Mouse (Mus musculus) intestine, embryonic 14.5 days (tissue): ENCODE data around the gene Ptprd. TPM values are rescaled to one million over a fixed set of nuclear protein-coding genes. Genes with fewer than 3 reads are reported as not detected.
A peak's percentile ranks its signal among the peaks of the same experiment; 100 is the strongest.

Experiments used
- ATAC-seq: fragments of 200-750 bp; cut with Nextera tagmentation; replicated peaks from 2 replicates; pipeline ENCODE4 v1.8.0; 2017; ENCODE audit warnings: low read depth, moderate number of reproducible peaks, moderate TSS enrichment, moderate library complexity; ENCODE audit not compliant: low FRiP score, low TSS enrichment
- DNase-seq: peaks from one replicate; pipeline ENCODE4 v3.0.0-alpha.2; 2018; ENCODE audit warnings: low spot score
- H3K27ac ChIP-seq: fragments of 300-500 bp; sonication (generic); 2 replicates; pipeline ENCODE4 v1.5.1; 2014; ENCODE audit warnings: low read depth, mild to moderate bottlenecking, control low read depth
- H3K27me3 ChIP-seq: fragments of 300-500 bp; sonication (generic); replicated peaks from 2 replicates; pipeline ENCODE4 v1.6.1; 2014; ENCODE audit warnings: low read length, control low read depth; ENCODE audit not compliant: control insufficient read depth, insufficient read depth
- H3K36me3 ChIP-seq: fragments of 300-500 bp; sonication (generic); 2 replicates; pipeline ENCODE4 v1.6.1; 2014; ENCODE audit warnings: low read length, control low read depth; ENCODE audit not compliant: control insufficient read depth, insufficient read depth
- H3K4me1 ChIP-seq: fragments of 300-500 bp; sonication (generic); replicated peaks from 2 replicates; pipeline ENCODE4 v1.6.1; 2014; ENCODE audit warnings: low read length, control low read depth, mixed read lengths; ENCODE audit not compliant: control insufficient read depth, insufficient read depth
- H3K4me2 ChIP-seq: fragments of 300-500 bp; sonication (generic); 2 replicates; pipeline ENCODE4 v1.6.1; 2014; ENCODE audit warnings: low read length
- H3K4me3 ChIP-seq: fragments of 300-500 bp; sonication (generic); 2 replicates; pipeline ENCODE4 v1.5.1; 2014; ENCODE audit warnings: low read depth, low read length, control low read depth, mixed read lengths
- H3K9ac ChIP-seq: fragments of 300-500 bp; sonication (generic); 2 replicates; pipeline ENCODE4 v1.6.1; 2014; ENCODE audit warnings: mild to moderate bottlenecking, low read length
- H3K9me3 ChIP-seq: fragments of 300-500 bp; sonication (generic); 2 replicates; pipeline ENCODE4 v1.6.1; 2016; ENCODE audit warnings: low read length, control low read depth; ENCODE audit not compliant: control insufficient read depth
- WGBS: fragments of 180-500 bp; shearing (Covaris S2); extraction: QIAGEN DNeasy Blood & Tissue Kit; methylation state at CpG from one replicate; pipeline ENCODE4 v1.1.7; 2014; 5-methylcytosine and 5-hydroxymethylcytosine counted together
- polyA plus RNA-seq: library from polyadenylated mRNA; unstranded; fragments of >200 nt; fragmentation: Nextera tagmentation; extraction: Ambion mirVana; gene quantifications from 2 replicates; pipeline ENCODE4 v1.2.1, GENCODE M21; 2014

Gene Ptprd
- polyA plus RNA-seq, 1 experiment from 2014 or later: 19.4 TPM

DNA sequence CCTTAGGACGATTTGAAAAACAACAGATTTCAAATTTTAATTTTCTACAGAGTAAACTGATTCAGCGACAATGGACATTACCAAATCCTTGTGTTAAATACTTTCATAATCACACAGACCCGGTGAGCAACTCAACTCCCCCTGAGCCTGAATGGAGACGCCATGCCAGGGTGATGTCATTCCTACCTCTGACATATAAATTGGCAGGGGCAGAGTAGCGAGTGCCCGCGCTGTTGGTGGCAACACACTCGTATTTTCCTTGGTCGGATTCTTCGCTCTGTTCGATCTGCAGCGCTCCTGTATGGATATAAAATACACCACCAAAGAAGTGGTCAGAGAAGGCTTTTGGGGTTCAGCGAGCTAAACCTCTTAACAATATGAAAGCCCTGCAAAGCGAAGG lies 2075.1 kb downstream of the Ptprd start:
- Histone ChIP-seq H3K4me1 (no peaks in the 10 kb centered on the region), H3K27ac (no peak overlapping the region), H3K4me3 (no peak overlapping the region), H3K4me2 (no peak overlapping the region), H3K27me3 (no peaks in the 10 kb centered on the region), H3K9ac (no peak overlapping the region), H3K36me3 (0 out of 2 replicates have a peak, but pooled peaks cover 6% of the 10 kb centered on the region), H3K9me3 (no peaks in the 10 kb centered on the region)
- DNase-seq: no peak
- 92% methylated on average over 14 of the region's 14 CpGs for WGBS
- no peak for ATAC-seq

DNA sequence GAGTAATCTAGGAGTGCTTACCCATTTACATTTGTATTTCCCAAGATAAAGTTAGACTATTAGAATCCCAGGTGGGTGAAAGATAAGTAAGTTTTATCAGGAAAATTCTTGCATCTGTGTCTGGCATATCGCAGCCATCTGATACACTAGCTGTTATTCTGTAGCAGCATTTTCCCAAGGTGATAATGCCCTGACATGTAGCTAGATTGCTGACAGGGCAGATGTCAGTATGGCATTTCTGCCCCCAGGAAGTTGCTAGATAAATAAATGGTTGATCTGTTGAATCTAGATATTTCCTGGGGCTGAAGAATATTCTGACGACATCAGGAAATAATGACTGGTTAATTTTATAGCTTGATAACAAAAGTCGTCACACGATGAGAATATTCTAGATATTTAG lies 2119.9 kb downstream of the Ptprd start:
- 89% methylated on average over 4 of the region's 4 CpGs for WGBS
- no peaks in the 10 kb centered on the region for H3K9me3 ChIP-seq
- no peak overlapping the region for H3K9ac ChIP-seq
- H3K36me3 ChIP-seq: no peaks in the 10 kb centered on the region
- no peak overlapping the region for H3K27ac ChIP-seq
- H3K4me2 ChIP-seq: no peak overlapping the region
- ATAC-seq (no peak), DNase-seq (no peak)
- H3K27me3 ChIP-seq: no peaks in the 10 kb centered on the region
- H3K4me3 ChIP-seq: no peak overlapping the region
- no peaks in the 10 kb centered on the region for H3K4me1 ChIP-seq

DNA sequence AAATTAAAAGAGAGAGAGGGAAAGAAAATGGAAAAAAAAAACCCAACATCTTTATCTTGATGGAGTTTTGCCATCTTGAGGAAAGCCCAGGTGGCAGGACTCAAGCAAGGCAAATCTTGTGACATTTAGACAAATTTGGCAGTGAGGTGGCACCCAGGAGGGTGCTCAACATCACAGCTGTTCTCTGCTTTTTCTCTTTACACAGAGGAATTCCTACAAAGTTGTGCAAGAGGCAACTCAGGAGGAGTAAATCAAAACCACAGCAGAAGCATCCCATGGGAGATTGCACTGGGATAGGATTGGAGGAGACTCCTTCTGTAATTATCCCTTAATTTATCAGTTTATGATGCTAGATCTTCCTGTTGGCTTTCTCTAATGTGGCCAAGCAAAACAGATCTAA lies 2121.9 kb downstream of the Ptprd start:
- Histone ChIP-seq H3K9ac (no peak overlapping the region), H3K27ac (no peak overlapping the region), H3K9me3 (no peaks in the 10 kb centered on the region), H3K27me3 (no peaks in the 10 kb centered on the region), H3K4me1 (no peaks in the 10 kb centered on the region), H3K4me3 (no peak overlapping the region), H3K36me3 (0 out of 2 replicates have a peak, but pooled peaks cover 8% of the 10 kb centered on the region), H3K4me2 (no peak overlapping the region)
- ATAC-seq (no peak), DNase-seq (no peak)

DNA sequence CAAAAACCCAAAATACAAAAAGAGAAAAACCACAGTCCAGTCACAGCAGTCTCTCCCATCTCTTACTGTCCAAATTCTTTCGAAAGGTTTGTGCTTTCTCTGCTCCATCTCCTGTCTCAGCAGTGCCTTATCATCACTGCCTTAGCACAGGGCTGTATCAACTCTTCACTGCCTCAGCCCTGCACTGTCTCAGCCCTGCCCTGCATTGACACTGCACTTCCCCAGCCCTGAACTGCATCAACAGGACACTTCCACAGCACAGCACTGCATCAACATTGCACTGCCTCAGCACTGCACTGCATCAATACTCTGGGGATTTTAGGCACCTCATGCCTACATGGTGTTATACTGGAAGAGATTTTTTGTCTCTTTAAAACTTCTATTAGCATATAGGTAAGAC lies 2135.7 kb downstream of the Ptprd start:
- Histone ChIP-seq H3K9ac (no peak overlapping the region), H3K4me3 (no peak overlapping the region), H3K27me3 (no peaks in the 10 kb centered on the region), H3K4me1 (no peaks in the 10 kb centered on the region), H3K9me3 (no peaks in the 10 kb centered on the region), H3K27ac (no peak overlapping the region), H3K36me3 (peaks cover 4% of the 10 kb centered on the region; the same call in 1 of the 2 replicates), H3K4me2 (no peak overlapping the region)
- WGBS: 100% methylated on average over 1 of the region's 1 CpGs
- DNase-seq: no peak
- no peak for ATAC-seq

DNA sequence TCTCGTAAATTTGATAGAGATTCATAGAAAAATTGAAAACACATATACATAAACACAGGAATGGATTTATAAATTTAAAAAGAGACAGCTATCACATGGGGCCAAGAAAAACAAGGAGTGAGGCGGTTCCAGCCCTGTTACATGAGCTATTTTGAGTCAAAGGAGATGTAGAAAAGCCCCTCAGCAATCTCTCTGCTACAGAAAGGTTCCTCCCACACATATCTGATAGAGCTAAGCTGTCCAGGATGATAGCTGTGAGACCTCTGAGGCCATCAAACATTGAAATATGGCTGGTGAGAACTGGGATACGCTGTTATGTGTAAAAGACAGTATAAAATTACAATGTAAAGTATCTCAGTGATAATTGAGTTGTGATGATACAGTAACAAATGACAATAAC lies 2138.5 kb downstream of the Ptprd start:
- ATAC-seq (no peak), DNase-seq (no peak)
- H3K9ac ChIP-seq: no peak overlapping the region
- H3K27me3 ChIP-seq: no peaks in the 10 kb centered on the region
- WGBS: 74% methylated on average over 3 of the region's 3 CpGs
- no peak overlapping the region for H3K4me3 ChIP-seq
- H3K4me1 ChIP-seq: no peaks in the 10 kb centered on the region
- H3K9me3 ChIP-seq: no peaks in the 10 kb centered on the region
- H3K4me2 ChIP-seq: no peak overlapping the region
- no peak overlapping the region for H3K27ac ChIP-seq
- H3K36me3 ChIP-seq: peaks cover 4% of the 10 kb centered on the region; the same call in 1 of the 2 replicates

DNA sequence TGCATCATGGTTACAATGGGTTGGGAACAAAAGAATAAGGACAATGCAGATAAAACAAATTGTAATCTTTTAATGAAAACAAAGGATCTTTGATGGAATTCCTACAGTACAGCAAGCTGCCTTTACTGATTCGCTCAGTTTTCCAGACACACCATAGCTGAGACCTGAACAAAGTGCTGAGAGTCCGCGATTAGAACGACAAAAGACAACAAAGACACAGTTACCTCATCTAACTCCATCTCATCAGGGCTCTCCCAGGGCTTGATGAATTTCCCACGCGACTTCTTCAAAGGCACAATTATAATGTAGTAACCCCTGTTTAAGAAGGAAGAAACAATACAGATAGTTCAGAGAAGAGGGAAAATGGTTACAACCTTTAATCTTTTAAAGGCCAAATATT lies 2140.0 kb downstream of the Ptprd start:
- Histone ChIP-seq H3K36me3 (peaks cover 4% of the 10 kb centered on the region; the same call in 1 of the 2 replicates), H3K27me3 (no peaks in the 10 kb centered on the region), H3K4me2 (no peak overlapping the region), H3K4me3 (no peak overlapping the region), H3K27ac (no peak overlapping the region), H3K9me3 (no peaks in the 10 kb centered on the region), H3K9ac (no peak overlapping the region), H3K4me1 (no peaks in the 10 kb centered on the region)
- no peak for DNase-seq
- ATAC-seq: no peak
- 87% methylated on average over 6 of the region's 6 CpGs for WGBS

DNA sequence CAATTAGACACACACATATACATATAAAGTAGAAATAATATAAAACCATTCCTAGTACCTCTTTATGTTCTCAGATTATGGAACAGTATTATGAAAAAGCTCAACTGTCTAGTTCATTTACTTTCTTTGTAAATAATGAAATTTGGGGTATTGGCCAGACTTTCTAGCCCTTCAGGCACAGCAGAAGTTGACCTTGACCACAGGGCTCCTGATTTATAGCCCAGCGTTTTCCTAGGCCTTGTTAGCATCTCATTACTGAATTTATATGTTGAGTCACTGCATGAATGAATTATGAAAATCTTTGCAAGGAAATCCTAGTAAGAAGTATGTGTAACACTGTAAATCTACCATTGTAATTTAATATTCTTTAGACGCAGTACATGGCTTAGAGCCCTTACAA lies 2154.9 kb downstream of the Ptprd start:
- DNase-seq: no peak
- H3K9ac ChIP-seq: no peak overlapping the region
- no peaks in the 10 kb centered on the region for H3K27me3 ChIP-seq
- no peaks in the 10 kb centered on the region for H3K4me1 ChIP-seq
- no peak overlapping the region for H3K27ac ChIP-seq
- no peak for ATAC-seq
- 74% methylated on average over 2 of the region's 2 CpGs for WGBS
- no peaks in the 10 kb centered on the region for H3K9me3 ChIP-seq
- 0 out of 2 replicates have a peak, but pooled peaks cover 5% of the 10 kb centered on the region for H3K36me3 ChIP-seq
- H3K4me2 ChIP-seq: no peak overlapping the region
- no peak overlapping the region for H3K4me3 ChIP-seq

DNA sequence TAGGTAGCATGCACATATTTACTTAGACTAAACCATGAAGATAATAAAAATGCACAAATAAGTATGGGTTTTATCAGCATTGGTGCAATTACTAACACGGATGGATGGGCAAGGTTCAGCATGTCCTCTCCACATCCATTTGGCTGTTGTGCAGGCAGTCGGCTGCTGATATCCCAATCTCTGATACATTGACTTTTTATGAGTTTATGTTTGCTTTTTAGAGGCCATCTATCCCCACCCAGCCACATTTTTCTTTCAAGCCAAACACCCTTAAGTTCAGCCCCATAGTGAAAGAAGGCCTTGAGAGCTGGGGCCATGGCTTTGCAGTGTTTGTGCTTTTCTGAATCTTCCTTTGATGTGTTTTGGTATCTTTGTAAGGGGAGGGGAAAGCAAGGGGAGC lies 2166.1 kb downstream of the Ptprd start:
- DNase-seq (no peak), ATAC-seq (0 out of 2 replicates have a peak, but pooled peaks have one; percentile 12)
- Histone ChIP-seq H3K27me3 (no peaks in the 10 kb centered on the region), H3K4me2 (no peak overlapping the region), H3K4me3 (no peak overlapping the region), H3K9me3 (no peaks in the 10 kb centered on the region), H3K9ac (no peak overlapping the region), H3K36me3 (peaks cover 16% of the 10 kb centered on the region), H3K27ac (no peak overlapping the region), H3K4me1 (no peaks in the 10 kb centered on the region)
- 63% methylated on average over 2 of the region's 2 CpGs for WGBS

DNA sequence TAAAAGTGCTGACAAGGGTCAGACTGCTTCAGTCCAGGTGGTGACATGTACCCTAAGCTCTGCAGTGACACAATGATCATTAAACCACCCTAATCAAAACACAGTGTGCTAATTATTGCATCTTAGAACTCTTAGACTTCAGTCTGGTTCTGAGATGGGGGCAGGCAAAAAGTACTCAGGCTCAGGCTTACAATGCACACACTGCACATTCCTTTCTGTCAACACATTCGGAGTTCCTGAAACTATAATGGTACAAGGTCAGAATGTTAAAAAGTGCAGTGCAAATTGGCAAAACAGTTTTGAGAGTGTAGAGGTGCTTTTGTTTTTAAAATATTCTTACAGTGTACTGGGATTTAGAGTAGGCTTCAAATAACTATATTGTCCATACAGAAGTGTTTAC lies 2167.0 kb downstream of the Ptprd start:
- Histone ChIP-seq H3K4me2 (no peak overlapping the region), H3K4me1 (no peaks in the 10 kb centered on the region), H3K36me3 (peaks cover 13% of the 10 kb centered on the region), H3K27me3 (no peaks in the 10 kb centered on the region), H3K9me3 (no peaks in the 10 kb centered on the region), H3K9ac (no peak overlapping the region), H3K4me3 (no peak overlapping the region), H3K27ac (no peak overlapping the region)
- 53% methylated on average over 1 of the region's 1 CpGs for WGBS
- DNase-seq (no peak), ATAC-seq (no peak)
